Mouse (Mus musculus): ENCODE data around the gene Rap2b.

Rap2b gene

DNA sequence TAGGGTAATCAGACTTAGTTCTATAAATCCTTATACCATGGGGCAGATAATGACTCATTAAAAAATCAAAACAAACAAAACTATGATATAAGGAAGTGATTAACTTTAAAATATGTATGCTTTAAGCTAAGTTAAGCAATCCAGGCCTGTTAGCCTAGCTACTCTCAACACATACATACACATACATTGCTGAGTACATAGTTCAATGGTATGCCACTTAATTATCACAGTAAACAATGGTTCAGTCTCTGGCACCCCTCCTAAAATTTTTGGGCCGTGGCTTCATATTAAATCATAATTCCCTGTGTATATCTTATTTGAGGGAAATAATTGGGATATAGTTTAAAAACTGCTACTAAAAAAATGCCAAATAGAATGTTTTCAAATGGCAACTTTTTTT is at the start of gene Rap2b:
Gene Rap2b (plus strand): TSS at position 301 of the 400 bp plus-strand sequence.
- no peak for DNase-seq (ENCODE audit: low spot score)

DNA sequence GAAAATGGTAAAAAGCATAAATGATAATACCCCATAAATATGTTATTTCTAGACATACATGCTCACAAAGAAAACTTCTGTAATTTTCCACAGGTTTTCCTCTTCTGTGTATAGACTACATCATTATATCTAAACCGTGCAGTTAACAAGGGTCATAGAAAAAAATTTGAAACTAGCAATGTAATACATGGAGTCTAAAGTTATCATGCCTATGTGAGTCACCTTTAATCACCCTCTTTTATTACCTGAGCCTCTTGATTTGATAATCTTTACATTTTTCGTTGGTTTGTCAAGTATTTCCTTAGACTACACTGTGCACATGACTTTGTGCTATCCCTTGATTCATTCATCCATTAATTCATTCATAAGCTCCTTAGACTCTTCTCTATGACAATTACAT is 46.4 kb upstream of the Rap2b start:
- DNase-seq (ENCODE audit: low spot score): no peak

DNA sequence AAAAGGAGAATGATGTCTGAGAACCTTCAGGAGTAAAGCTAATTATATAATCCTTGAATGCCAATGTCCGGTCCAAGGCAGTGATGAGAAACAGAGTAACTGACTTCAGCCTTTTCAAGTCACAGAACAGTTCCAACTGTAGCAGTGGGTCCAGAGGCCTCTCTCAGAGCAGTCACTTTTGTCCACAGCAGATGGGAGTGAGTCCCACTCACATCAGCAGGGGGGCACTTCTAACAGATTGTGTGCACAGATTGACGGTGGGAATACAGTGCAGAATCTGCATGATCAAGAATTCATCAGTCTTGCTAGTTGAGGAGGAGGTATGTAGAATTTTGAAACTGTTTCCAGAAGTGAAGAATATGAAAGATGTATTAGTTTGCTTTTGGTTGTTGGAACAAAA is 41.4 kb upstream of the Rap2b start:
- DNase-seq (ENCODE audit: low spot score): no peak

DNA sequence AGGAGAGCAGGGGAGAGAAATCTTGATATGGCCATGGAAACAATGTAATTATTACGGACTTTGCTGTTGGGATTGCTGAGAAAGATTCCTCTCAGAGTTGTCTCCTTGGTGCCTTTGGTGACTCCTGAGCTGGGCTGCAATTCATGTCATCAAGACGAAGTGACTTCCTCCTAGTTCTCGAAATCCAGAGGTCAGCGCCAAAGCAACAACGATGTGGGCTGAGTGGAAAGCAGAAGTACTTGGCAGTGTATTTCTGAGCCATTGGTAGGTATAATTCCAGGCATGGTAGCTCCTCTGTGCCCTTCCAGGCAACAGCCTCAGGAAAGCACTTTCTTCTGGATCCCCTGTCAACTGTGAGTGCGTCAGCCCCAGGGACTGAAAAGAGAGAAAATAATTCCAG is 39.8 kb upstream of the Rap2b start:
- no peak for DNase-seq (ENCODE audit: low spot score)

DNA sequence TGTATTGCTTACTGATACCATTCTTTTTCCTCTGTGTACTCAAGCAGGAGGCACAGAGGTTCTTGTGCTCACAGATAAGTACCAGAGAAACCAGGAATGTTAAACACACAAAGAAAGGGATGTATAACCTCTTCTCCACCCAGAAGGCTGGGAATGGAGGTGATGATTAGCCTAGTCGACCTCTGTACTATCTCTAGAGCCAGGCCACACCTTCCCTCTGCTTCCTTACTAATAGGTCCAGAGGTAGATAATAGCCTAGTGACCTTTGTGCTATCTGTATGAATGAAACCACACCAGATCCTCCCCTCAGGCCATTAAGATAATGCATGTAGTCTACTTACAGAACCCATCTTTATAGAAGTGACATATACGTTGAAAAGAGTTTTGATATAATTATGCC is 25.2 kb upstream of the Rap2b start:
- DNase-seq (ENCODE audit: low spot score): no peak

DNA sequence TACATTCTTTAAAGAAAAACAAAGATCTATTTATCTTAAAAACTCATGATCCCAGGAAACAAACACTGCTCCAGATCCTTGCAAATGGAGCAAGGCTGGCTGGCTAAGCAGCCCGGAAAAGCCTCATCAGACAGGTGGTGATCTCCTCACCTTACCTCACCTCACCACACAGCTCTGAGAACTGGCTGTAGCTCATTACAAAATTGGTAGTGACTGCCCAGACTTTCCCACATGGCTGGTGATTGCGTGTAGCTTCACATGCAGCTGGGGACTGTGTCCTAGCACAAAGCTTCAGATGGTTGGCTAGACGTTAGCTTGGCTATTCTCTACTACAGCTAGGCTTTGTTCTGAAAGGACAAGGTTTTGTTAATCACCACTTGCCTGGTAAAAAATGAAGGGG is 24.2 kb upstream of the Rap2b start:
- DNase-seq (ENCODE audit: low spot score): no peak

DNA sequence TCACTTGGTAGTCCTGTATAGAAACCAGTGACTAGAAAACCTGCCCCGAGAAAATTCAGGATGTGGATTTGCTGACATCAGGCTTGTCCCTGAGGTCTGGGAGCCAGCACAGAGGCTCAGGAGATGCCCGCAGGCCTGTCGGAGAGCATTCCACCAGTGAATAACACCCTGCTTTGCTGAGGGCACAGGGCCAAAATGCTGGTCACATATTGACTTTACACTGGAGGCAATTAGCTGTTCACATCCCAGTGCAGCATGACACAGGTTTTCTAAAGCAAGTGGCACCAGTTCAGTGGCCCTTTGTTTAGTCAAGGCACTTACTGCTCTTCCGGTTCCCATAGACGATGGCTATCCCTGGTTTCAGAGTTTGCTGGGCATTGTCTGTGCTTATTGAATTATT is 21.1 kb upstream of the Rap2b start:
- no peak for DNase-seq (ENCODE audit: low spot score)

DNA sequence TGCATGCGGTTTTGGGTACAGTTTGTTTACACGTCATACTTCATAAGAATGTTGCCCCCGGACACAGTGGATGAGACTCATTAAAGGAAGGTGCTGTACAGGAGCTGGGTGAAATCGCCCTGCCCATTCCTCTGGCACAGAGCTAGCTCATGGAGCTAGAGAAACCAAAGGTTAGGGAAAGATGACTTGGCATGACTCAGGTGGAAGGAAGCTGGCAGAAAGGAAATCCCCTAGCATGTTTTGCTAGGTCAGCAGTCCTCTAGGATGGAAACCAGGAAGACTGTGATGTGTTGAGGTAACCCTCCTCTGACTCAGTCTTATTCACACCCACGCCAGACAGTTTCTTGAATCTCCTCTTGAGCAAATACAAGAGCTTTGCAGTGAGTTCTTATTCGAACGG is 17.4 kb upstream of the Rap2b start:
- DNase-seq (ENCODE audit: low spot score): no peak

DNA sequence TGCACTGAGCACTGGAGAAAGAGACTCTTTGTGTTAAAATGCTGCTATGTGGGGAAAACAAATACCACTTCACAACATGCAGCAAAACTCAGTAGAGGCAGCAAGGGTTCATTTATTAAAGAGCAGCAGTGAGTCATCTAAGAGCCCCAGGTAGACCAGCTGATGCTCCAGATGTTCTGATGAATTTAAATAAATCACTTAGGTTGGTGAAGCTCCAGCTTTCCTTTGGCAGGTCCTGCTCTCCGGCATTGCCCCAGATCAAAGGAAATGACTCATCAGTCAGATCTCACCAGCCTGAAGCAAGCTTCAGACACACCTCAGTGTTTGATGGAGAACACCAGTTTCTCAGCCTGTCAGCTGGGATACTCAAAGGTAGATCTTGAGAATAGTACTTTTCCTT is 15.8 kb upstream of the Rap2b start:
- DNase-seq (ENCODE audit: low spot score): no peak

DNA sequence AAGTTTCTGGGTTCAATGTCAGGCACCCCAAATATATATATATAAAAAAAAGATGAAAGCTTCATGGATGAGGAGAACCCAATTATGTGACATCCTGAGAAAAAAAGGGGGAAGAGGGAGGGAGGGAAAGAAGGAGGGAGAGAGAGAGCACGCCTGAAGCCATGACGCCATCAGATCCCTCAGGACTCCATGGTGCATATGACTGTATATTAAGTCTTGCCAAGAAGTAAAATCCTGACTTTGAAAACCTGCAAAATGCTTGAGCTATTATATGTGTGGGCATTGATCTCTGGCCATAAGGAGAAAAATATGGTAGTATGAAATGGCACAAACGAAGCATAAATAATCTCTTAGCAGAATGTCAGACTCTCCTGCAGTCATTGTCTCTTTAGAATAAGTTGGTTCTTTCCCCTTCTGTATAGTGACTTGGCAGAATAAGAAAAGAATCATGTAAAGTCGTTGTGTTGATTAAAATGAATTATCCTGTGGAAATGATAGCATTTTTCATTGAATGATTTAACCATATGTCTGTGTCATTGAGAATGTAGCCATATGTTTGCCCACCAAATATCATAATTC is 13.3 kb upstream of the Rap2b start:
- DNase-seq (ENCODE audit: low spot score): no peak

DNA sequence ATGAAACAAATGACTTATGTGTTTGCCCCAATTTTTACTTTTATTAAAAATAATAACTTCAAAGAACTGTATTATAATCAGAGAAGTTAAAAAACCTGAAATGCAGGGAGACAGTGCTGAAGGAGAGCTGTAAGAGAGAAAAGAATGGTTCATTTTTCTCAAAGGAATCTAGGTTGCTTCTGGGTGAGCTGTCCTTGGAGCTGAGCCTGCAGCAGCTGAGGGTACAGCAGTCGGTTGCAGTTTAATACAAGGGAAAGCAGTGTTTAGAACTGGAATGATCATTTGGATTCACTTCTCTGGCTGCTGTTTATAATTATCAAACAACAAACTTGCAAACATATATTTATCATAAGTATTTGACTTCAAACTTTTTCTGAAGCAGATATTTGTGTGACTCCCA is 12.0 kb upstream of the Rap2b start:
- no peak for DNase-seq (ENCODE audit: low spot score)

DNA sequence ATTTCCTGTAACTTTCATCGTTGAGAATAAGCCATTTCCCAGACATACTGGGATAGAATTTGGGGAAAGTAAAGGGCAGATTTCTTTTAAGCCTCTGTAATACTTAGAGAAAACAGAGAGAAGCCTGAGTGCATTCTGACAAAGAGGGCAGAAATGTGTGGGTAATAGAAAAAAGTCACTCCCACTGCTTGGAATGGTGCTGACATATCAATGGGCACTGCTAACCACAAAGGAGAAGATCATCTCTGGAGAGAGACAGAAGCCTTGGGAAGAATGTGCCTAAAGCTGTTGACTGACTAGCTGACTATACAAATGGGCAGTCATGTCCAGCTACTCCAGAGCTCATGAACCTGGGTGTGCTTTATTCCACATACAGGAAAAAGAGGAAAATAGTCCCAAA is 6.0 kb upstream of the Rap2b start:
- DNase-seq (ENCODE audit: low spot score): no peak

DNA sequence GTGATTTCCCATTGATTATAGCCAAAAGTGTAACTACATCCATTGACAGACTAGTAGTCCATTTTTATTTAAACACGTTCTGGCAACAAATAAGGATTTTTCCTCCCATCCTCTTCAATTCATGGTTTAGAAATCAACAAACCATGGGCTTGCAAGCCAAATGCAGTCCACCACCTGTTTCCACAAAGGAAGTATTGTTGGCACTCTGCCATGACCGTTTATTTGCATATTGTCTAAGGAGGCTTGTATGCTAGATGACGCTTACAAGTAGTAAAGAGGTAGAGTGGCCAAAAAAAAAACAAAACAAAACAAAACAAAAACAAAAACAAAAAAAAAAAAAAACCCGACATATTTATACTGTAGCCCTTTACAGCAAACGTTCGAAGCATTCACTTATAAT is 3.3 kb upstream of the Rap2b start:
- DNase-seq (ENCODE audit: low spot score): no peak

DNA sequence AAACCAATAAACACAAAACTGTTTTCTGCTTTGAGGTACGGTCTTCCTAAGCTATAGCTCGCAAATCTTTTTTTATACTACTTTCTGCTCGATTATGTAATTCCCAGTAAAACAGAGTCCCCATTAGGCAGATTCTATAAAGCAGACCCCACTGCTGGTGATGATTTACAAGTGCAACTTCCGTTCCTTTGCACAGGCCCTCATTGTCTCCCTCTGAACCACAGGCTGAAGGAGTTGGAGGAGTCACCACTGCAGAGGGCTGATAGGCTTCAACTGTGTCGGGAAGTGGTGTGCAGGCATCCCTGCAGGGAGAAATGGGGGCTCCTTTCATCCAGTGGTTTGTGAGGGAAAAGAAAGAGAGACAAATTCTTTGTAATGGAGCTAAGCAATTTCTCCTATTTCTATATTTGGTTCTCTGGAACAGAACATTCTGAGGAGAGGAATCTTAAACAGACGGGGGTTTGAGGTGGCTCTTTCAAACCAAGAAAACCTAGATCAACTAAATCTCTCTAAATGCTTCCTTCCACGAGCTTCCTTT is 2.6 kb upstream of the Rap2b start:
- no peak for DNase-seq (ENCODE audit: low spot score)

DNA sequence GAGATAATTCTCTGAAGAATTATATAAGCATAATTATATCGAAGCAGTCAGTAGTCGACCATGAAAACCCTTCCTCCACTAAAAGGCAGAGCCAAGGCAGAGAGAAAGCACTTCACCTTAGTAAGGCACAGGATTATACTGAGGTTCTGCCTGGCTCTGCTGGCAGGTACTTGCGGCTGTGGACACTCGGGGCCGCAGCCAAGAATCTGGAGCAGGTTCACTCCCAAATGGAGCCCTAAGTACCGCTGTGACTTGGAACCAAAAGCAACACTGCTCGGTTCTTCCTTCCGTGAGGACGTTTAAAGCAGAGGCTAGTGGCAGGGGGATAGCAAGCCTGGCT is 1.4 kb downstream of the Rap2b start:
- DNase-seq (ENCODE audit: low spot score): no peak

DNA sequence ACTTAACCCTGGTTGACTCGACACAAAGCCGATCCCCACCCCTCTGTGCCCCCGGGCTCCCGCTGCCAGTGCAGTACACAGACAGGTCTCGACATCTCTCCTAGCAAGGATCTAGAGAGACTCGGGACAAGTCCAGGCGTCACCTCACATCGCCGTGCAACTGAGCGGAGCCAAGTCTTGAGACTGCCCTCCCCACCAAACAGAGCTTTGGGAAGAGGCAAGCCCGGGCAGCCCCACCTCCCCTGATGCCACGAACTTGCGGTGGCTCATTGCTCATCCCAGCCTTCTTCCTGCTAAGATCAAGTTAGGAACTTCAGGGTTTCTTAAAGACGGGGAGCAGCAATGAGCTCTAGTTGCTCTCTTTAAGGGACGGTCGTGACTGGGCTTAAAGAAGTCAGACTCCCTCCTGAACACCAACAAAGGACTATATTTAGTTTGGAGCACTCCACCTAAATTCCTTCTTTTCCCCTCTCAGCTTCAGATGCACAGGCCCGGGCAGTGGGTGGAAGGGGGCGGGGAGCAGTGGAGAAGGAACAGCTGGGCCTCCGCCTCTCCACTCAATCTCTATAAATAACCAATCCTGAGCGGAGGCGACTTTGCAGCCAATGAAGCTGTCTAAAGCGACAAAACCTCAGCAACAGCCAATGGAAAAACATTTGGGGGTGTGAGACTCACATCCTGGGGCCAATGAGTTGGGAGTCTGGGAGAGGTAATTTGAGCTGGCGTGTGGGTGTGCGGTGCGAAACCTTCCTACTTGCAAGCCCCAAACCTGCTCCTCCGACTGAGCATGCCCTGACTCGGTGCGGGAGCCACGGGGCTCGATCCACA is 1.9 kb downstream of the Rap2b start:
- DNase-seq (ENCODE audit: low spot score): peak; percentile 55

DNA sequence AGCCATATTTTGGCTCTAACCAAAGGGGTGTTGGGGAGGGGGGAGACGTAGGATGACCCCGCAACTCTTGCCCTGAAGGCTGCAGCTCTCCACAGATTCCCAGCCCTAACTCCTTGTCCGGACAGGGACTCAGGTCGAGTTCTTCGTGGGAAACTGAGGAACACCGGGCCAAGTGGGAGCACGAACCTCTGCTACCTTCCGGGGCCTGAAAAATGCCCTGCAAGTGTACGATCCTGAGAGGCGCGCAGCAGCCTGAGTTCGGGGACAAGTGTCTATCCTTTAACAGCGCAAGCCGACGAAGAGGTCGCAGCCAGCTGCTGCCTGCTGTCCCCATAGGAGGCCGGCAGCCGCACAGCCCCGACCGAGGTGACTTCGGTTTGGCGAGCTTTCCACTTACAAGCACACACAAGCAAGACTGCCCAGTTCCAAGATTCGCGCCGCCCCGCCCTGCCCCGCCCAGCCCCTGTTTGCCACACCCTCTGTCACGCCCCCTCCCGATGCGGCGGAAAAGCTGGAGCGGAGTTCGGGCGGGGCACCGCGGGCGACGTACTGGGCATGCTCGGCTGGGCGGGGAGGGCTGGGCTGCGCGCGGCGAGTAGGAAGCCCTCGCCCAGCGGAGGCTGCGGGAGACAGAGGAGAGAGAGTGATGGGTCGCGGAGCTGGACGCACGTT is 2.7 kb downstream of the Rap2b start:
- DNase-seq (ENCODE audit: low spot score): peak; percentile 82

DNA sequence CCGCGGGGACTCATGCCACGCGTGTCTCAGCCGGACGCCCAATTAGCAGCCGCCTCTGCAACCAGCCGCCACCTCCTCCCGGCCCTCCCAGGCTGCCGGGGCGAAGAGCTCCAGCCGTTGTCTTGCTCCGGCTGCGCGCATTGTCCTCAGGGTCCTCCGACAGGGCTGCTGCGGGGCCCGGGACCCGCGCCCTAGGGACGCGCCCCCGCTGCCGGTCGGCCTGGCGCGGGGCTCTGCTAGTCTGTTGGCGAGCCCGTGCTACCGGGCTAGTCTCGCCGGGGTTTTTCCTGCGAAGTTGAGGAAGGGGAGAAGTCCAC is 3.2 kb downstream of the Rap2b start:
- DNase-seq (ENCODE audit: low spot score): no peak

DNA sequence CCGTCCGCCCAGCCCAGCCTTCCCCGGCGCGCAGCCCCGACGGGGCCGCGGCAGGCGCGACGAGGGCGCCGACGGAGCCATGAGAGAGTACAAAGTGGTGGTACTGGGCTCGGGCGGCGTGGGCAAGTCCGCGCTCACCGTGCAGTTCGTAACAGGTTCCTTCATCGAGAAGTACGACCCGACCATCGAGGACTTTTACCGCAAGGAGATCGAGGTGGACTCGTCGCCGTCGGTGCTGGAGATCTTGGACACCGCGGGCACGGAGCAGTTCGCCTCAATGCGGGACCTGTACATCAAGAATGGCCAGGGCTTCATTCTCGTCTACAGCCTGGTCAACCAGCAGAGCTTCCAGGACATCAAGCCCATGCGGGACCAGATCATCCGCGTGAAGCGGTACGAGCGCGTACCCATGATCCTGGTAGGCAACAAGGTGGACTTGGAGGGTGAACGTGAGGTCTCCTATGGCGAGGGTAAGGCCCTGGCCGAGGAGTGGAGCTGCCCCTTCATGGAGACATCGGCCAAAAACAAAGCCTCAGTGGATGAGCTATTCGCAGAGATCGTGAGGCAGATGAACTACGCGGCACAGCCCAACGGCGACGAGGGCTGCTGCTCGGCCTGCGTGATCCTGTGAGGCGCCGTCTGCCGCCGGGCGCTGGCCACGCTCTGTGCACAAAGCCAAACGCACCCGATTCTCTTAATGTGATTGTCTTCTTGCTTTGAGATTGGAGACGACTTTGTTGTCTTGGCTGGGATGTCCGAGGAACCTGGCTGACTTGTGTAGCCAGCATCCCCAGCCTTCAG is 3.7 kb downstream of the Rap2b start:
- peak; percentile 30 for DNase-seq (ENCODE audit: low spot score)

DNA sequence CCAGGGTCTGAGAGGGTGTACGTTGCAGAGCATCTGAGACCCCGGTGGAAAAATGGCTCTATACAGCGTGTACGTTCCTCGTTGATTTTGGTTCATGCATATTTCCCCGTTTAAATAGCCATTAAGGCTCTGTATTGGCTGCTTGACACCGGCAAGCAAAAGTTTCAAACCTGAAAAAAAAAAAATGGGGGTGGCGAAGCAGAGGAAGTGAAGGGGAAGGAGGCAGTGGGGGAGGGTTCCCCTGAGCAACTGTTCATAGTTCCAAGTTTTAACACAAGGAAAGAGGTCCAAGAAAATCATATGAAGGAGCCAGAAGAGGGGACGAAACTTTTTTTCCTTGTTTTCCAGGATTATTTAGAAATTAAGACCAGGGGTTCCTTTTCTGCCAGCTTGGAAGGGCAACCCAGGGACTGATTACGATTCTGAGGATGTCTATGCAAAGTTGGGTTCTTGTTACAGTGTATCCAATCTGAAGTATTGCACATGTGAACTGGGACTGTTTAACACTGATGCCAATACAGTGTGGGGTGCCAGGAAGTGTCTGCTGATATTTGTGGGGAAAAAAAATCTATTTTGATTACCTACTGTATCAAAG is 4.4 kb downstream of the Rap2b start, which contains the start of gene B430305J03Rik:
Gene B430305J03Rik (minus strand): TSS at position 173 of the 595 bp plus-strand sequence.
- DNase-seq (ENCODE audit: low spot score): no peak

DNA sequence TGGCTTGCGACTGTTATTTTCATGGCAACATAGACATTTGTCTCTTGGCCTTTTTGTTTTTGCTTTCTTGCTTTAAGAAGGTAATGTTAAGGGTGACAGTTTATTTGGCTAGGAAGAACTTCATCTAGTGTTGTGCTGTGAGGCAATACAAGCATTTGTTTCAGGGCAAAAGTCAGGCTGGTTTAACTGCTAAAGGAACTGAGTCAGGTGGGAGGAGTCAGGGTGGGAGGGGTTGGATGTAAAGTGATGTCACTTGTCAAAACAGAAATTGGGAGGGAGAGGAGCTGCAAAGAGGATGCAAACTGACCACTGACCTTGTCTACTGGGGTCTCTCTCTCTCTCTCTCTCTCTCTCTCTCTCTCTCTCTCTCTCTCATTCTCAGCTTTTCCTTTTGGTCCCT is 7.0 kb downstream of the Rap2b start:
- no peak for DNase-seq (ENCODE audit: low spot score)

DNA sequence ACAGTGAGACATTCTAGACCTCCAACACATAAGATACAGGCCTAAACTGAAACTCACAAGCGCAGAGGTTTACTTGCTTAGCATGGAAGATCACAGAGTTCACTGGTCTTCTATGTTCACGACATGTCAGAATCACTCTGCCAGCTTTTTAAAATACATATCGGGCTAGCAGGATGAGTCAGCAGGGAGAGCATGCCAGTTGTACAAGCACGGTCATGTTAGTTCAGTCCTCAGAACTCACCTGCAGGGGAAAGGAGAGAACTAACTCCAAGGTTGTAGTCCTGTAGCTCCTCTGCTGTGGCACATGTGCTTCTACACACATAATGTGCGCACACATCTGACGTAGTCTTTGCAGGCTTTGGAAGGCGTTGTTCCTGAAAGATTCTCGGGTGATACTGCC is 14.6 kb downstream of the Rap2b start:
- DNase-seq (ENCODE audit: low spot score): no peak
